Mouse (Mus musculus): ENCODE measurements at regions not wholly inside any gene's neighbourhood (a gene's known extent, or its start where the extent isn't known, plus 50 kb on each side); places are given as distances from the start of the nearest gene placed in this dataset.
"Not testable (repeated sequence)": the region's sequence is repeated elsewhere in the genome, so short reads cannot be mapped to it uniquely, and the experiment has no call there.

GRCm38 (mm10) chr10:72298824-72299551, 355.7 kb upstream of the Zwint start:
- no peak for DNase-seq

GRCm38 (mm10) chr10:72309045-72309444, 345.6 kb upstream of the Zwint start:
- DNase-seq, result not testable (repeated sequence)

GRCm38 (mm10) chr10:72318308-72318707, 336.3 kb upstream of the Zwint start:
- DNase-seq, result no peak

- DNase-seq, result no peak
Measured at GRCm38 (mm10) chr10:72320307-72320706, 334.3 kb upstream of the Zwint start.

- DNase-seq, result no peak
Measured at GRCm38 (mm10) chr10:72326624-72327023, 328.0 kb upstream of the Zwint start.

GRCm38 (mm10) chr10:72347253-72347652, 307.4 kb upstream of the Zwint start:
- DNase-seq, result no peak

- no peak for DNase-seq
Measured at GRCm38 (mm10) chr10:72347949-72348663, 306.5 kb upstream of the Zwint start.

GRCm38 (mm10) chr10:72352810-72353209, 301.8 kb upstream of the Zwint start:
- no peak for DNase-seq

- no peak for DNase-seq
Measured at GRCm38 (mm10) chr10:72353515-72353914, 301.1 kb upstream of the Zwint start.

- no peak for DNase-seq
Measured at GRCm38 (mm10) chr10:72383351-72383750, 271.3 kb upstream of the Zwint start.

- no peak for DNase-seq
Measured at GRCm38 (mm10) chr10:72384826-72385225, 269.8 kb upstream of the Zwint start.

GRCm38 (mm10) chr10:72391397-72391796, 263.2 kb upstream of the Zwint start:
- peak; percentile 16 for DNase-seq

- DNase-seq, result no peak
Measured at GRCm38 (mm10) chr10:72393279-72394041, 261.2 kb upstream of the Zwint start.

GRCm38 (mm10) chr10:72394367-72394766, 260.3 kb upstream of the Zwint start:
- no peak for DNase-seq

- no peak for DNase-seq
Measured at GRCm38 (mm10) chr10:72403290-72403689, 251.4 kb upstream of the Zwint start.

GRCm38 (mm10) chr10:72410305-72410704, 244.3 kb upstream of the Zwint start:
- DNase-seq, result no peak

- DNase-seq, result no peak
Measured at GRCm38 (mm10) chr10:72411670-72412069, 243.0 kb upstream of the Zwint start.

- DNase-seq, result no peak
Measured at GRCm38 (mm10) chr10:72454629-72455028, 200.0 kb upstream of the Zwint start.

GRCm38 (mm10) chr10:72484315-72484714, 170.3 kb upstream of the Zwint start:
- DNase-seq, result no peak

GRCm38 (mm10) chr10:72532431-72532830, 122.2 kb upstream of the Zwint start:
- no peak for DNase-seq

GRCm38 (mm10) chr10:72533427-72533826, 121.2 kb upstream of the Zwint start:
- no peak for DNase-seq

- no peak for DNase-seq
Measured at GRCm38 (mm10) chr10:72533859-72534258, 120.8 kb upstream of the Zwint start.

GRCm38 (mm10) chr10:72549564-72549963, 105.1 kb upstream of the Zwint start:
- no peak for DNase-seq

- DNase-seq, result no peak
Measured at GRCm38 (mm10) chr10:72551561-72551960, 103.1 kb upstream of the Zwint start.

Measured in kidney, adult 18-20 months (tissue).